Mouse (Mus musculus): Measurements from ENCODE around the gene Zmiz1.

The Zmiz1 gene

GRCm38 (mm10) chr14:25471035-25471434, 12.1 kb downstream of the Zmiz1 start:
- in situ Hi-C loops (cut with MboI, MseI) = loop anchor here (25.0 kb wide), 1 partner anchor 984 kb away; the partner anchor contains the start of genes Polr3a and Rps24

- in situ Hi-C loops (cut with MboI, MseI) = loop anchor here (25.0 kb wide), 1 partner anchor 985 kb away; the partner anchor contains the start of genes Polr3a and Rps24
Observed at GRCm38 (mm10) chr14:25472096-25472861, 13.3 kb downstream of the Zmiz1 start.

- in situ Hi-C loops (cut with MboI, MseI) = loop anchor here (25.0 kb wide), 1 partner anchor 986 kb away; the partner anchor contains the start of genes Polr3a and Rps24
Observed at GRCm38 (mm10) chr14:25472981-25473649, 14.1 kb downstream of the Zmiz1 start.

- in situ Hi-C loops (cut with MboI, MseI) = loop anchor here (25.0 kb wide), 1 partner anchor 987 kb away; the partner anchor contains the start of genes Polr3a and Rps24
Observed at GRCm38 (mm10) chr14:25474017-25474416, 15.0 kb downstream of the Zmiz1 start.

GRCm38 (mm10) chr14:25474732-25475131, 15.7 kb downstream of the Zmiz1 start:
- in situ Hi-C loops (cut with MboI, MseI) = loop anchor here (25.0 kb wide), 1 partner anchor 987 kb away; the partner anchor contains the start of genes Polr3a and Rps24

- in situ Hi-C loops (cut with MboI, MseI) = no loop called here
Observed at GRCm38 (mm10) chr14:25476048-25476447, 17.1 kb downstream of the Zmiz1 start.

- in situ Hi-C loops (cut with MboI, MseI) = no loop called here
Observed at GRCm38 (mm10) chr14:25476453-25476852, 17.5 kb downstream of the Zmiz1 start.

GRCm38 (mm10) chr14:25477268-25477667, 18.3 kb downstream of the Zmiz1 start:
- in situ Hi-C loops (cut with MboI, MseI) = no loop called here

GRCm38 (mm10) chr14:25478257-25478656, 19.3 kb downstream of the Zmiz1 start:
- in situ Hi-C loops (cut with MboI, MseI) = no loop called here

GRCm38 (mm10) chr14:25478755-25479154, 19.8 kb downstream of the Zmiz1 start:
- in situ Hi-C loops (cut with MboI, MseI) = no loop called here

GRCm38 (mm10) chr14:25479841-25480252, 20.9 kb downstream of the Zmiz1 start:
- in situ Hi-C loops (cut with MboI, MseI) = no loop called here

- in situ Hi-C loops (cut with MboI, MseI) = no loop called here
Observed at GRCm38 (mm10) chr14:25480443-25480842, 21.5 kb downstream of the Zmiz1 start.

- in situ Hi-C loops (cut with MboI, MseI) = no loop called here
Observed at GRCm38 (mm10) chr14:25480916-25481666, 22.1 kb downstream of the Zmiz1 start.

GRCm38 (mm10) chr14:25481667-25482331, 22.8 kb downstream of the Zmiz1 start:
- in situ Hi-C loops (cut with MboI, MseI) = no loop called here

GRCm38 (mm10) chr14:25482404-25482803, 23.4 kb downstream of the Zmiz1 start:
- in situ Hi-C loops (cut with MboI, MseI) = no loop called here

- in situ Hi-C loops (cut with MboI, MseI) = no loop called here
Observed at GRCm38 (mm10) chr14:25483285-25483684, 24.3 kb downstream of the Zmiz1 start.

GRCm38 (mm10) chr14:25484049-25484448, 25.1 kb downstream of the Zmiz1 start:
- in situ Hi-C loops (cut with MboI, MseI) = no loop called here

GRCm38 (mm10) chr14:25486220-25486619, 27.2 kb downstream of the Zmiz1 start:
- in situ Hi-C loops (cut with MboI, MseI) = no loop called here

GRCm38 (mm10) chr14:25486742-25487469, 27.9 kb downstream of the Zmiz1 start:
- in situ Hi-C loops (cut with MboI, MseI) = no loop called here

- in situ Hi-C loops (cut with MboI, MseI) = no loop called here
Observed at GRCm38 (mm10) chr14:25487470-25487955, 28.5 kb downstream of the Zmiz1 start.

Data from T-helper 1 cell (primary cell).